Mouse (Mus musculus): Measurements from ENCODE around the gene Zbtb17.

Zbtb17 gene

DNA sequence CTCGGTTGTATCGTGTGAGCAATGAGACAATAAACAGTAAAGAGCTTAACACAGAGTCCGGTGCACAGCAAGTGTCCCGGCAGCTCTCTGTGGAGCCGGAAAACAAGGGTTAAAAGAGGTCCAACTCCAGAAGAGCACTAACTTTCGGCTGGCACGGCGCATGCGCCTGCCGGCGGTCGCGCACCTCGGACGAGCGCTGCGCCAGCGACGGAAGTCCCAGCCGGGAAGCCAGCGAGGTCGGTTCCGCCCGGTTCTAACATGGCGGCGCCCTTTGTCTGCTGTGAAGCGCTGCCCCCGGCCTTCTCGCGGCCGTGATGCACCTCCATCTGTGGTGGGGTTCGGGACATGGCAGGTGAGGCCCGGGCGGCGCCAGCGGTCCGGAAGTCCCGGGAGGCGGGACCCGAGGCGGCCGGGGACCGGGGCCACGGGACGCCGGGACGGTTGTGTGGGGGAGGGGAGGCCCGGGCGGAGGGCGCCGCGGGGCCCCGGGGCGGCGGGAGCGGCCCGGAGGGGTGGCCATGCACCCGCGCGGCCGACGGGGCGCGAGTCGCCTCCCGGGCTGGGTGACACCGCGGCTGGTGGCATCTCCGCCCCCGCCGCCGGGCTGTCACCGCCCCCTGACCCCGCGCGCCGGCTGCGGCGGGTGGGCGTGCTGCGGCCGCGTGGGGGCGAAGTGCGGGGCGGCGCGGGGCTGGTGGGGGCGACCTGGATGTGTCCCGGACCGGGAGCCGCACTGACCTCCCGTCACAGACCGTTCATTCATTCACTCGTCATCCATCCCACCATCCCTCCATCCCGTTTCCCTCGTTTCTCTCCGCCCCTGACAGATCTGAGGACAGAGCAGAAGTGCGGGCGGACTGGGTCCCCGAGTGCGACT lies at the start of gene Zbtb17:
Gene Zbtb17, plus strand, starts transcription at position 204 of the 877 bp plus-strand sequence.
- DNase-seq (ENCODE audit: inconsistent age in 2 of 2, low spot score in 1 of 2), result peak; percentile 92 to 96

DNA sequence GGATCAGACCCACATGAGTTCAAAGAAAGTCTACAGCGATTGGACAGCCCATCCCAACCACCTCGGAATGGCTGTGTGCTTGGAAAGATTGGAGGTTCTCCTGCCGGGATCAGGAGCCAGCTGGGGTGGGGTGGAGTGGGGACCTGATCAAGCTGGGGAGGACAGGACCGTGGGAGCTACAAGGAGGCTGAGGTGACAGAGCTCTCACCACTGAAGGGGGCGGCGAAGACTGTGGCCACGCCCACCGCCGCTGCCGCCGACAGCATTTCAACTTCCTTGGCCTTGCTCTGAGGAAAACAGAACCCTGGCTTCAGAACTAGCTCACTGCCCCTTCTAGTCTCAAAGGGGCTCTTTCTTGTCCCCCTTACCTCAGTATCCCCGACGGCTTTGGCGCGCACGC lies 49.7 kb upstream of the Zbtb17 start:
- no peak for DNase-seq (ENCODE audit: inconsistent age in 2 of 2, low spot score in 1 of 2)

- no peak for DNase-seq (ENCODE audit: inconsistent age in 2 of 2, low spot score in 1 of 2)
Measured at GRCm38 (mm10) chr4:141397861-141398260, 46.6 kb upstream of the Zbtb17 start.

GRCm38 (mm10) chr4:141398545-141398944 lies 45.9 kb upstream of the Zbtb17 start, which contains the start of gene Clcnka:
Gene Clcnka, minus strand, starts transcription at chr4:141398724.
- DNase-seq (ENCODE audit: inconsistent age in 2 of 2, low spot score in 1 of 2), result no peak

DNA sequence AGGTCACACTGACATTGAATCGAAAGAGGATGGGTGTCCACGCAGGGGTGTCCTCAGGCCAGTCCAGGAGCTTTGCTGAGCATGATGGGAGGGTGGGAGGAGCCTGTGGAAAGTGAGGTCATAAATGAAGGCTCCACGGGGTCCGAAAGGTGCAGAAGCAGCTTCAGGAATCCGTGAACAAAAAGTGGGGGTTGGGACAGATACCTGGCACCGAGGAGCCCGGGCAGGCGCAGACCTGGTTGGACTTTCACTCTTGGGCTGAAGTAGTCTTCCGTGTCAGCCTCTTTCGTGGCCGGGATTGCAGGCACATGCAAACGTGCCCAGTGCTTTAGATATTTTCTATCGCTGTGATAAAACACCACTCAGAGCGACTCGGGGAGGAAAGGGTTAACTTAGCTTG lies 44.3 kb upstream of the Zbtb17 start:
- no peak for DNase-seq (ENCODE audit: inconsistent age in 2 of 2, low spot score in 1 of 2)

DNA sequence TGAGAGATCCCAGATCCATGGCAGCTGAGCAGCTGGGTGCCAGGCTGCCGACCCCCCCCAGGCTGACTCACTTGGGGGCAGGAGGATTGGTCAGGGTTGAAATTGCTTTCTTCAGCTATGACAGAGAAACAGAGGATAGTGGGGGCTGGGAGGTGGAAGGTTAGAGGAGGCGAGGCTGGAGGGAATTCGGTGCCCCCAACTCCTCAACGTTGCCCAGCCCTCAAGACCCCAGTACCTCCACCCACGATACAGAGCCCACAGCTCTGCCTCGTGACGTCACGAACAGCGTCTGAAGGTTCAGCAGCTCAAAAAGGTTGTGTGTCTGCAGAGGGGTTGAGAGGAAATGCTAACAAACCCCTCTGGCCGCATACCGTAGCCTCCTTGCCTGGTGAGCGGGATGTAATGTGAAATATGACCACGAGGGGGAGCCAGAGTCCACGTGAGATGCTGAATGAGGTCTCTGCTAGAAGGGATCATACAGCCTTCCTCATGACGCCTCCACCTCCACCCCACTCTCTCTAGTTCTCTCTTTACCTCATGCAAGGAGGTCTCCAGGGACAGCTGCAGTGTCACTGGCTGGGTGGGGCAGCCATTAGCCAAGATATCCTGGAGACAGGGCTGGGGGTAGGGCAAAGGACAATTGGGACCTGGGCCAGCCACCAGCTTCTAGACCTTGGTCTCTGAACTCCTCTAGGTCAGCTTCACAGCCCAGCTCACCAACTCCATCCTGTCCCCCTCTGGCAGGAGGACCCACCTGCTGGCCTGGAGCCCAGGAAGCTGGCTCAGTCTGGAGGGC lies 39.7 kb upstream of the Zbtb17 start:
- DNase-seq (ENCODE audit: inconsistent age in 2 of 2, low spot score in 1 of 2), result peak; percentile 85 to 96

GRCm38 (mm10) chr4:141405314-141405622 lies 39.2 kb upstream of the Zbtb17 start:
- no peak for DNase-seq (ENCODE audit: inconsistent age in 2 of 2, low spot score in 1 of 2)

DNA sequence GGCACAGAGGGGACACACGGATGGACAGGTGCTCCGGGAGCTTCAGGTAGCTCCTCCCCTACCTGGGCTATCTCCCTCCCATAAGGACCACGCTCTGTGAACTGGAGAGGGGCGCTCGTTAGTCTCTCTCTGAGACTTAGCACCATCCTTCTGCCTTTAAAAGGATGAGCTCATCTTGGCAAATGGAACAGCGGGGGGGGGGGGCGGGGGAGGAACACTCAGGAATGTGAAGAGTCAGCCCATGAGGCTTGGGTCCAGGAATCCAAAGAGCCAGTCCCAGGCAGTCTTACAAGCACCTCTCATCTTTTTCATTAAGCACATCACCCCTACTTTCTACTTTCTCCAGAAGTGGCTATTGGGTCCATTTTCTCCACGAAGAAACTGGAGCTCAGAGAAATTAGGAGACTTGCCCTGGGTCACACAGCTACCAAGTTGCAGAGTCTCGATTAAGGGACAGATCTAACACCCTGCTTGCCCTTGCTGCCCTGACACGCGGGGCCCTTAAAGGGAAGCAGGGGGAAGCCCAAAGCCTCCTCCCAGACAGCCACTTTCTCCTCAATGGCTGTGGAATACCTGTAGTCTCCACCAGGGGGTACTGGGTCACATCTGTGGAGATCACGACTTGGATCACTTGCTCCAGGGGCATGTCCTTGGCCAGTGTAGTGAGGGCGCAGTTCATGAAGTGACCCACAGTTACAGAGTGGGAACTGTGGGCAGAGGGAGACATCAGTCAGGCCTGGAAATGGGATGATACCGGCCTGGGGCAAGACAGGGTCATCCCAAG lies 37.7 kb upstream of the Zbtb17 start:
- peak; percentile 62 to 86 for DNase-seq (ENCODE audit: inconsistent age in 2 of 2, low spot score in 1 of 2)

DNA sequence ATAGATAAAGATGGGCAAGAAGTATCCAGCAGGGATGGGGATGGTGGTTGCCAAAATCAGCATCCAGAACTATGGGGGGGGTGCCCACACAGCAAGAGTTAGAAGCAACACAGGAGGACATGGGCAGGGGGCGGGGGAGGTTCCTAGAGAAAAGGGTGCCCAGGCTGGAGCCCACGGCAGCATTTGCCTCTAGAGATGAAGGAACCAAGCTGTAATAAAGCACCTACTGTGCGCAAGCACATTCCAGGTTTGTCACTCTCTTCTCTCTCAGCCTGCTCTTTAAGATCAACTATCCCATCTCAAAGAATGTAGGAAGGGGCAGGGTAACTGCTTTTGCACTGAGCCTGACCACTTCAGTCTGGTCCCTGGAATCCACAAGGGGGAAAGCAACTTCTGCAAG lies 35.9 kb upstream of the Zbtb17 start:
- no peak for DNase-seq (ENCODE audit: inconsistent age in 2 of 2, low spot score in 1 of 2)

DNA sequence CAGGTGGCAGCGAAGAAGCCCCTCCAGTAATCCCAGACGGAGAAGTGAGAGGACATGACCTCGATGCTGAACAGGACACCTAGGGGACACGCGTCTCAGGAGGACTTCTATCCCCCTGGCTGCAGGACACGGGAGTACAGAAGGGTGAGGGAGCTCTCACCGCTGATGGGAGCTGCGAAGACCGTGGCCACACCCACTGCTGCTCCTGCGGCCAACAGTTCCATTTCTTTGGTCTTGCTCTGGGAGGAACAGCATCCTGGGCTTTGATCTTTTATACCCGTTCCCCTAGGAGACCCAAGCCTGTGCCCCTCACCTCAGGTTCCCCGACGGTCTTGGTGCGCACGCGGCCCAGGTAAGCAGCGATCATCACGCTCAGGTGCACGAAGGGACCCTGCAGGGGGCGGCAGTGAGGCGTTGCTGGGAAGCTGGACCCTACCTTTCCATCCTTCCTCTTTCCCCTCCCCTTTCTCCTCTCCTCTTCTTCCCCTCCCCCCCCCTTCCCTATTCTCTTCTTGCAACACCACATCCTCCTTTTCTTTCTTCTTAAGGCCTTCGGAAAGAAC lies 32.9 kb upstream of the Zbtb17 start:
- DNase-seq (ENCODE audit: inconsistent age in 2 of 2, low spot score in 1 of 2), result no peak

DNA sequence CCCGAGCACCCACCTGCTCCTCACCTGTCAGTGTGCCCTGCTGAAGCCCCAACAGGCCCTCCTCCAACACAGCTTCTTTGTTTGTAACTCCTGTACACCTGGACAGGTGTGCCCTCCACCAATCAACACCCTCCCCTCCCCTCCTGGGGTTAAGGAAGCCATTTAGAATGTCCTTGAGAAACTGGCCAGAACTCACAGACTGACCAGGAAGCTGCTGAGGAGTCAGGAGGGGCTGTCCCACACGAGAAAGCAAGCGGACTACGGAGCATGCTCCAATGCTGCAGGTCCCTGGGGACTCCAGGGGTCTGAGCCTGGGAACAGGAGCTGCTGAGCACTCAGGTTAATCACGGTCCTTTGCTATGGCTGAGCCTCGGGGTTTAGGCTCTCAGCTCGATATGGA lies 28.5 kb upstream of the Zbtb17 start, which contains the start of gene Clcnkb:
Gene Clcnkb, minus strand, starts transcription at position 91 of the 400 bp plus-strand sequence.
- DNase-seq (ENCODE audit: inconsistent age in 2 of 2, low spot score in 1 of 2), result no peak

GRCm38 (mm10) chr4:141419398-141420191 lies 24.9 kb upstream of the Zbtb17 start:
- DNase-seq (ENCODE audit: inconsistent age in 2 of 2, low spot score in 1 of 2), result peak in 1 of 2 experiments; percentile 70

- DNase-seq (ENCODE audit: inconsistent age in 2 of 2, low spot score in 1 of 2), result no peak
Measured at GRCm38 (mm10) chr4:141420192-141420829, 24.1 kb upstream of the Zbtb17 start, which contains the start of gene Hspb7. Gene Hspb7, plus strand, starts transcription at chr4:141420779.

GRCm38 (mm10) chr4:141420886-141421285 lies 23.6 kb upstream of the Zbtb17 start:
- DNase-seq (ENCODE audit: inconsistent age in 2 of 2, low spot score in 1 of 2), result no peak

DNA sequence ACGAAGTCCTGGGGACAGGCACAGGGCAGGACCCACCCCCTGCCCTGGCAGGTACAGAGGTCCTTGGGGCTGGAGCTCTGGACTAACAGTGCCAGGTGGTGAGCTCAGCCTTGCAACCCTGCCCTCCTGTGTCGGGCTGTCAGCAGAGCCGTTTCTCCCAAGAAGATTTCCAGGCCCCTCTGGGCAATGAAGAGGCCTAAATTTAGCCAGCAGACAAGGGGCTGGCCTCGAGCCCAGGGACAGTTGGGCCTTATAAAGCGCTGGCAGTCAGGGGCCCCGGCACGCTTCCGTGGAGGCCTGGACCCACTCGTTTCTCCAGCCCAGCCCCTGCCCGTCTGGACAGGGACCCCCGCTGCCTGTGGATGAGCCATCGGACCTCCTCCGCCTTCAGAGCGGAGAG lies 23.0 kb upstream of the Zbtb17 start:
- peak in 1 of 2 experiments; percentile 62 for DNase-seq (ENCODE audit: inconsistent age in 2 of 2, low spot score in 1 of 2)

GRCm38 (mm10) chr4:141422841-141423240 lies 21.6 kb upstream of the Zbtb17 start:
- no peak for DNase-seq (ENCODE audit: inconsistent age in 2 of 2, low spot score in 1 of 2)

DNA sequence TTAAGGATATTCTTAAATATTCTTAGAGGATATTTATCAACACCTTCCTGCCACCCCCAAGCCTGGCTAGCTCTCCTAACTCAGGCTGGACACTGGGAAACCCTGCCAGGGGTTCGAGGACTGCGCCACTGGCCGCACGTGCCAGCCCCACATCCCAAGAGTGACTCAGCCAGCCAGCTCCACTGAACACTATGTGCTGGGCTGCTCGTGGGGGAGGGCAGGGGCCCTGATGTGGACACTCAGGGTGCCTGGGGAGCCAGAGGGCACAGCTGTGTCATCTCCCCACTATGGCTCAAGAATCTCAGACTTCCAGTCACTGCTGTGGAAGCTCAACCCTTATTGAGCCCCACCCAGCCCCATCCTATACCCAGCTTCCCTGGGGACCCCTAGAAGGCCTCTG lies 21.2 kb upstream of the Zbtb17 start:
- DNase-seq (ENCODE audit: inconsistent age in 2 of 2, low spot score in 1 of 2), result peak in 1 of 2 experiments; percentile 71

DNA sequence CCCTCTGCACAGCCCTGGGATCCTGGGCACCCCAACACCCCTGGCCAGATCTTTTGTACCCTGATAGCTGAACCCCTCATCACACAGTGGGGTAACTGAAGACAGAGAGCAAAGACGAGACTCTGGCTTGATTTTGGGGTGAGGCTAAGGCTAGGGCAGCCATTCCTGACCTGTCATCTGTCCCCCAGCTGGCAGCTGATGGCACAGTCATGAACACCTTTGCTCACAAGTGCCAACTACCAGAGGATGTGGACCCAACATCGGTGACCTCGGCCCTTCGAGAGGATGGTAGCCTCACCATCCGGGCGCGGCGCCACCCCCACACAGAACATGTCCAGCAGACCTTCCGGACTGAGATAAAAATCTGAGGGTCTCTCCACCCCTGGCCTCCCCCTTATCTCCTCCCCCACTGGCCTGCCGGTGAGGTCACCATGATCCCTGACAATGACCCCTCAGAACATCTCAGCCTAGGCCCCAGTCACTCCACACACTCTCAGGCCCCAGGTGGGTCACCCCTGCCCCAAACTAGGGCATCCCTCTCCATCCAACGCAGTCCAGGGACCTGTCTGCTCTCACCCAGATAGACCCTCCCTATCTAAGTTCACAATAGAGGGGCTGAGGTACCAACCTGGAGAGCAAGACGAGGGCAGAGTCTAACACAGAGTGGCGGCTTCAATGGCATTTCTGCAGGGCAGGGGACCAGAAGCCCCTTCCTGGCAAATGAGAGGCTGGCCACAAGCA lies 20.6 kb upstream of the Zbtb17 start:
- DNase-seq (ENCODE audit: inconsistent age in 2 of 2, low spot score in 1 of 2), result no peak
